Mouse (Mus musculus) limb, embryonic 13.5 days (tissue): ENCODE data around the gene Atg13. TPM values are rescaled to one million over a fixed set of nuclear protein-coding genes. Genes with fewer than 3 reads are reported as not detected.
"Not testable (repeated sequence)": the region's sequence is repeated elsewhere in the genome, so short reads cannot be mapped to it uniquely, and the experiment has no call there.

Source experiments
- ATAC-seq: fragments of 200-750 bp; cut with Nextera tagmentation; 2 replicates; pipeline ENCODE4 v1.8.0; 2017; ENCODE audit warnings: low read depth, moderate number of reproducible peaks, moderate TSS enrichment; ENCODE audit not compliant: low FRiP score
- H3K27ac ChIP-seq: fragments of 300-500 bp; sonication (generic); 2 replicates; pipeline ENCODE4 v1.5.1; 2015; ENCODE audit warnings: inconsistent platforms, mild to moderate bottlenecking, moderate library complexity
- H3K27me3 ChIP-seq: fragments of 300-500 bp; sonication (generic); 2 replicates; pipeline ENCODE4 v1.6.1; 2015; ENCODE audit warnings: mild to moderate bottlenecking, inconsistent platforms
- H3K36me3 ChIP-seq: fragments of 300-500 bp; sonication (generic); 2 replicates; pipeline ENCODE4 v1.6.1; 2015; ENCODE audit warnings: inconsistent platforms, mild to moderate bottlenecking, moderate library complexity
- H3K4me1 ChIP-seq: fragments of 300-500 bp; sonication (generic); 2 replicates; pipeline ENCODE4 v1.6.1; 2015; ENCODE audit warnings: inconsistent platforms
- H3K4me2 ChIP-seq: fragments of 300-500 bp; sonication (generic); replicated peaks from 2 replicates; pipeline ENCODE4 v1.6.1; 2015; ENCODE audit warnings: inconsistent platforms, mild to moderate bottlenecking, moderate library complexity
- H3K4me3 ChIP-seq: fragments of 300-500 bp; sonication (generic); 2 replicates; pipeline ENCODE4 v1.5.1; 2015; ENCODE audit warnings: moderate library complexity, mild to moderate bottlenecking, inconsistent platforms
- H3K9ac ChIP-seq: fragments of 300-500 bp; sonication (generic); 2 replicates; pipeline ENCODE4 v1.6.1; 2015; ENCODE audit warnings: mild to moderate bottlenecking, inconsistent platforms
- H3K9me3 ChIP-seq: fragments of 300-500 bp; sonication (generic); 2 replicates; pipeline ENCODE4 v1.6.1; 2016; ENCODE audit warnings: inconsistent platforms
- WGBS: fragments of 180-500 bp; shearing (Covaris S2); methylation state at CpG from one replicate; pipeline ENCODE4 v1.1.7; 2015; 5-methylcytosine and 5-hydroxymethylcytosine counted together
- polyA plus RNA-seq: library from polyadenylated mRNA; unstranded; fragments of >200 nt; fragmentation: Nextera tagmentation; extraction: Ambion mirVana; gene quantifications from 2 replicates; pipeline ENCODE4 v1.2.1, GENCODE M21; 2015

Gene Atg13
- 27.2 and 29.0 TPM in 2 replicates for polyA plus RNA-seq

- H3K4me1 ChIP-seq: peaks cover 18% of the 10 kb centered on the region
- peak within 1 kb of the TSS; percentile 87 for H3K9ac ChIP-seq
- peak within 1 kb of the TSS; percentile 83 for H3K4me2 ChIP-seq
- under 1% methylated on average over 66 of the region's 66 CpGs for WGBS
- no peaks in the 10 kb centered on the region for H3K27me3 ChIP-seq
- peak within 1 kb of the TSS; percentile 98 for H3K4me3 ChIP-seq
- H3K9me3 ChIP-seq: no peaks in the 10 kb centered on the region
- peak; percentile 98 for ATAC-seq
- H3K27ac ChIP-seq: peak within 1 kb of the TSS; percentile 76
- H3K36me3 ChIP-seq: peaks cover 3% of the 10 kb centered on the region; the same call in 1 of the 2 replicates
Observed at GRCm38 (mm10) chr2:91710272-91711234, at the start of gene Atg13, which contains the start of gene Harbi1. Atg13 (minus strand) TSS chr2:91710576. Harbi1 (plus strand) TSS chr2:91710852.

DNA sequence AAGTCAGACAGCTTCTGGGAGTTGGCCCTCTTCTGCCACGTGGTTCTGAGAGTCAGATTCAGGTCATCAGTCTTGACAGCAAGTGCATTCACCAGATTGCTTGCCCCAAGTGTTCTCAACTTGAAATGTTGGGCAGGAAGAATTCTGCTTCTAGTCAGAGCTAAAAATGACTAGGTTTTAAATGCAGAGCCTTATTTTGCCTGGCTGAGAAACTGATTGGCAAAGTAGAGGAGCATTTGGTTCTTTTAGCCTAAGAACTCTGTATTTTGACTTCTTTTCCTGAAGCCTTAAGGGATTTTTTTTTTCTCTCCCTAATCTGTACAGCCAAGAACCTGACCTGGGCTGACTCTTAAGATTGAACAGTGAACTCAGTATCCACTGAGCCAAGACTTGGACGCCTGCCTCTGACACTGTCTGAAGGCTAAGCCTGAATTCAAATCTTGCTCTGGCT, 39.5 kb upstream of the Atg13 start:
- H3K9ac ChIP-seq: no peak overlapping the region
- H3K9me3 ChIP-seq: no peaks in the 10 kb centered on the region
- no peak for ATAC-seq
- H3K4me1 ChIP-seq: no peaks in the 10 kb centered on the region
- no peak overlapping the region for H3K27ac ChIP-seq
- H3K36me3 ChIP-seq: no peaks in the 10 kb centered on the region
- H3K4me3 ChIP-seq: no peak overlapping the region
- no peaks in the 10 kb centered on the region for H3K27me3 ChIP-seq
- H3K4me2 ChIP-seq: no peak overlapping the region
- 67% methylated on average over 2 of the region's 2 CpGs for WGBS

GRCm38 (mm10) chr2:91744686-91745085, 34.3 kb upstream of the Atg13 start:
- 90% methylated on average over 5 of the region's 5 CpGs for WGBS

DNA sequence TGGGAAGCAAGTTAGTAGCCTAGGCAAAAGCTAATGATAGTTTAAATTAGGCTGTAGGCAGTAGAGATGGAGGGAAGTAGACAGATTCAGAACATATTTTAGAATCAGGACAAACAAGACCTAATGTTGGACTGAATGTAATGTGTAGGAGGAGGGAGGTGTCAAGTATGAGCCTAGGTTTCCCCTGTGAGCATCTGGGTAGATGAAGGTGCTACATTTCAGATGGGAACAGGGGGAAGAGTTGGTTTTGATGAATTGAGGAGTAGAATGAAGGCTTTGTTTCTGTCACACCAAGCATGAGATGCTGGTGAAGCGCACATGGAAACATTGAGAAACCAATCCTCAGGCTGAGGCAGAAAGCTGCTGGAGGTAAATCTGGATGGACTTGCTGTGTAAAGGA, 29.2 kb upstream of the Atg13 start:
- no peak for ATAC-seq
- H3K4me1 ChIP-seq: no peaks in the 10 kb centered on the region
- H3K4me2 ChIP-seq: no peak overlapping the region
- WGBS: 100% methylated on average over 1 of the region's 1 CpGs
- H3K27me3 ChIP-seq: no peaks in the 10 kb centered on the region
- no peak overlapping the region for H3K9ac ChIP-seq
- peaks cover 13% of the 10 kb centered on the region for H3K36me3 ChIP-seq
- no peaks in the 10 kb centered on the region for H3K9me3 ChIP-seq
- no peak overlapping the region for H3K27ac ChIP-seq
- no peak overlapping the region for H3K4me3 ChIP-seq

More at GRCm38 (mm10) chr2:91744686-91745085, 34.3 kb upstream of the Atg13 start:
- ATAC-seq: no peak
- Histone ChIP-seq H3K4me2 (no peak overlapping the region), H3K36me3 (peaks cover 7% of the 10 kb centered on the region; the same call in 1 of the 2 replicates), H3K27me3 (no peaks in the 10 kb centered on the region), H3K9ac (no peak overlapping the region), H3K9me3 (no peaks in the 10 kb centered on the region), H3K4me3 (no peak overlapping the region), H3K4me1 (no peaks in the 10 kb centered on the region), H3K27ac (no peak overlapping the region)

GRCm38 (mm10) chr2:91735221-91735620, 24.8 kb upstream of the Atg13 start:
- Histone ChIP-seq H3K9ac (no peak overlapping the region), H3K9me3 (no peaks in the 10 kb centered on the region), H3K27me3 (no peaks in the 10 kb centered on the region), H3K4me3 (no peak overlapping the region), H3K27ac (no peak overlapping the region), H3K36me3 (peaks cover 12% of the 10 kb centered on the region), H3K4me1 (0 out of 2 replicates have a peak, but pooled peaks cover 5% of the 10 kb centered on the region), H3K4me2 (no peak overlapping the region)
- no peak for ATAC-seq
- WGBS: 91% methylated on average over 5 of the region's 5 CpGs

DNA sequence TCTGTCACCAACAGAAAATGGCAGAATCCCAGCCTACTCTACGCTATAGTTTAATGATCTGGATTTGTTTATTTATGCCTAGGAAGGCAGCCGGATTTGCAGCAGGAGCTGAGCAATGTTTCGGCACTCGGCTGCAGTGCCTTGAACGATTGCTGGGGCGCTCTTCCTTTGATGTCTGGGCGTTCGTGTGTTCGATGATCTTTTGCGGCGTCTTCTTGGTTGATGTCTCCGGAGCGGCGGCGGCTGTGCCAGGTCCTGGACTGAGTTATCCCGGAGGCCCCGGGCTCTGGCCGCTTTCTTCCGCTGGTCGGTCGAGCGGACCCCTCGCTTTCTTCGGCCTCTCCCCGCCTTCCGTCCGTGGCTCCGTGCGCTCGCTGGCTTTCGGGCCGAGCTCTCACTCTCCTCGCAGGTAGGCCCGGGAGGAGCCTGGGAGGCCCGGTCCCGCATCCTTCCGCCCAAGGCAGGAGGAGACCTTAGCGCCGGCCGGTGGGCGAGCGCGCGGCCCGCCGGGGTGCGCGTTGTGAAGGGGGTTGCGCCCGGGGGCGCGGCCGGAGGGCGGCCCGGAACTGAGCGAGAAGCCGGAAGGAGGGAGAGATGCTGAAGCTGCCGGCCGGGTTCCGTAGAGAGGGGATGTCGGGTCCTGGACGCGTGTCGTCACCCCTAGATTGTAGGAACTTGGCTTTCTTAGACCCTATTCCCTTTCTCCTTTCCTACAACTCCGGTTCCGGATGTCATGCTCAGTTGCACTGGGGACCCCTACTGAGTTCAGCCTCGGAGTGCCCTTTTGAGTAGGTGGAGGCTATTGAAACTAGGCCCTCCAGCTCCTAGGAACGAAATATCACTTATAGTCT, 19.8 kb upstream of the Atg13 start, which contains the start of gene Ambra1:
TSS of gene Ambra1 (plus strand) at position 164 of the 851 bp plus-strand sequence.
- H3K36me3 ChIP-seq: peaks cover 3% of the 10 kb centered on the region
- H3K4me1 ChIP-seq: 0 out of 2 replicates have a peak, but pooled peaks cover 5% of the 10 kb centered on the region
- peak within 1 kb of the TSS; percentile 97 for H3K4me3 ChIP-seq
- no peaks in the 10 kb centered on the region for H3K9me3 ChIP-seq
- H3K9ac ChIP-seq: peak within 1 kb of the TSS; percentile 96
- ATAC-seq: peak; percentile 87
- WGBS: under 1% methylated on average over 65 of the region's 68 CpGs
- peak within 1 kb of the TSS; percentile 86 for H3K27ac ChIP-seq
- H3K27me3 ChIP-seq: no peaks in the 10 kb centered on the region; the same call in 1 of the 2 replicates
- peak within 1 kb of the TSS; percentile 71 for H3K4me2 ChIP-seq

GRCm38 (mm10) chr2:91729571-91729970, 19.2 kb upstream of the Atg13 start:
- Histone ChIP-seq H3K4me2 (peak overlapping the region; percentile 71), H3K4me3 (peak overlapping the region; percentile 97), H3K36me3 (peaks cover 3% of the 10 kb centered on the region; the same call in 1 of the 2 replicates), H3K27ac (no peak overlapping the region), H3K9ac (0 out of 2 replicates have a peak overlapping the region, but pooled peaks have one; percentile 96), H3K27me3 (no peaks in the 10 kb centered on the region; the same call in 1 of the 2 replicates), H3K4me1 (0 out of 2 replicates have a peak, but pooled peaks cover 5% of the 10 kb centered on the region), H3K9me3 (no peaks in the 10 kb centered on the region)
- ATAC-seq: no peak; the same call in 1 of the 2 replicates
- WGBS: 25% methylated on average over 4 of the region's 4 CpGs

GRCm38 (mm10) chr2:91727011-91727410, 16.6 kb upstream of the Atg13 start:
- H3K27me3 ChIP-seq: no peaks in the 10 kb centered on the region; the same call in 1 of the 2 replicates
- WGBS: 89% methylated on average over 3 of the region's 3 CpGs
- H3K4me1 ChIP-seq: 0 out of 2 replicates have a peak, but pooled peaks cover 4% of the 10 kb centered on the region
- no peaks in the 10 kb centered on the region for H3K9me3 ChIP-seq
- no peak overlapping the region for H3K27ac ChIP-seq
- H3K9ac ChIP-seq: no peak overlapping the region
- no peaks in the 10 kb centered on the region for H3K36me3 ChIP-seq
- no peak overlapping the region for H3K4me3 ChIP-seq
- ATAC-seq: no peak
- H3K4me2 ChIP-seq: no peak overlapping the region

GRCm38 (mm10) chr2:91725476-91725875, 15.1 kb upstream of the Atg13 start:
- WGBS: 48% methylated on average over 4 of the region's 4 CpGs

DNA sequence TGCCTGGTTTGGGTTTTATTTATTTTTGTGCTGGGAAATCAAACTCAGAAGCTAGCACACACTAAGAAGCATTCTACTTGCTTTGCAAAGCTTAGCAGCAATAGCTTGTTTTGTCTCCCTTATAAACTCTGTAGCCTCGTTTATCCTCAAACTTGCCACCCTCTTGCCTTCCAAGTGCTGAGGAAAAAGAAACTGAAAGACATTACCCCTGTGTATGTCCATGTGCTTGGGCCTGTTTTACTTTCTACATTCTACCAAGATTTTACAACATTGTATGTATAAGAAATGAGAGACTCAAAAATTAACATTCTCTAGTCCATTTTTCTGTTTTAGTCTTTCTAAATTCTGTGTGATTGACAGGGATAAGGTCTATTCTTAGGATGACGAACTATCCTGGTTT, 14.3 kb upstream of the Atg13 start:
- 51% methylated on average over 2 of the region's 2 CpGs for WGBS
- Histone ChIP-seq H3K27me3 (no peaks in the 10 kb centered on the region; the same call in 1 of the 2 replicates), H3K36me3 (peaks cover 16% of the 10 kb centered on the region), H3K9ac (no peak overlapping the region), H3K27ac (no peak overlapping the region), H3K4me2 (no peak overlapping the region), H3K4me3 (no peak overlapping the region), H3K4me1 (no peaks in the 10 kb centered on the region), H3K9me3 (no peaks in the 10 kb centered on the region)
- no peak for ATAC-seq

More at GRCm38 (mm10) chr2:91725476-91725875, 15.1 kb upstream of the Atg13 start:
- not testable (repeated sequence) for H3K9me3 ChIP-seq, ATAC-seq, H3K4me2 ChIP-seq, H3K27ac ChIP-seq, H3K4me1 ChIP-seq, H3K9ac ChIP-seq, H3K27me3 ChIP-seq, H3K4me3 ChIP-seq, H3K36me3 ChIP-seq

DNA sequence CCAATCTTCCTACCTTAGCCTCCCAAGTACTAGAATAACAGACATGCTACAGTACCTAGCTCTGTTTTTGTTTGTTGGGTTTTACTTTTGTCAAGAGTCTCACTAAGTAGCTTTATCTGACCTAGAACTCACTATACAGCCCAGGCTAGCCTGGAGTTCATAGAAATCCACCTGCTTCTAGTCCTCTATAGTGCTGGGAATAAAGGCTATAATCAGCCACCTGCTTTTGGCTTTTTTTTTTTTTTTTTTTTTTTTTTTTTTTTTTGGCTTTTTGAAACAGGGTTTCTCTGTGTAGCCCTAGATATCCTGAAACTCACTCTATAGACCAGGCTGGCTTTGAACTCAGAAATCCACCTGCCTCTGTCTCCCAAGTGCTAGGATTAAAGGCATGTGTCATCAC, 13.6 kb upstream of the Atg13 start:
- Histone ChIP-seq H3K4me1 (no peaks in the 10 kb centered on the region), H3K27me3 (no peaks in the 10 kb centered on the region; the same call in 1 of the 2 replicates)
- no peak for ATAC-seq

More for the DNA sequence above, 13.6 kb upstream of the Atg13 start:
- H3K4me3 ChIP-seq: no peak overlapping the region
- H3K4me2 ChIP-seq: no peak overlapping the region
- no peaks in the 10 kb centered on the region for H3K9me3 ChIP-seq
- no peak overlapping the region for H3K9ac ChIP-seq
- H3K27ac ChIP-seq: no peak overlapping the region
- peaks cover 22% of the 10 kb centered on the region for H3K36me3 ChIP-seq
